Mouse (Mus musculus): ENCODE data around the gene Mcu.
A peak's percentile ranks its signal among the peaks of the same experiment; 100 is the strongest.

The Mcu gene

GRCm38 (mm10) chr10:59487351-59487750, 129.1 kb downstream of the Mcu start:
- DNase-seq = no peak

DNA sequence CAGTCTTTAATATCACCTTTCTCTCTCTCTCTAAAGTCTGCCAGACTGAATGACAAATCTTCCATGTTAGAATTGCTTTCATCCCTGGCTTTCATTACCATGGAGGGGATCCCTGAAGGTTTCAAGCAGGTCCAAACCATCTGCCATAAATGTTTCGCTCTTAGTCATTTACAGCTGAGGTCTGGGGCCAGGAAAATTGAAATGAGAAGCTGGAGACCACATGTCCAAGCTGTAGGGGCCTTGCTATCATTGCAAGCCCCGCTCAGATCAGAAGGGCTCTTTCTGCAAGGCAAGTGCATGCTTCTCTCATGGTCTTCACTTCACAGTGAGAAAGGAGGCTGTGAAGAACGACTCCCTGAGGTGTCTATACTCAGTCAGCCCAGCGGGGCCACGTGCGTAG, 132.2 kb downstream of the Mcu start:
- DNase-seq = no peak

DNA sequence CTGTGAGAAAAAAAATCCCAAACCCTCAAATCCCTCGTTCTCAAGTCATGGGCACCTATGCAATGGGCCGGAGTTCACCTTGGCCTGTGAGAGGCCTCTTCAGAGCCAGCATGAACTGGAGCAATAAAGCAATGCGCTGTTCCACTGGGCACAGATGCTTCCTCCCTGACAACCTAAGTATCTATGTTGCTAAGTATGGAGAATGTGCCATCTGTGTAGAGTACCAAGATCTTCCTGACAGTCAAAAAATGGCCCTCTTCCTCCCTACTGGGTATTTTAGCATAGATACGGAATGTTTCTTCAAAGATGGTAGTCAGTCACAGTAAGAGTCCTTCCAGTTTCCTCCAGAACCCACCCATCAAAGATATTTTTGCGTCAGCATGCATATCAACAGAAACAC, 135.1 kb downstream of the Mcu start:
- DNase-seq = no peak

DNA sequence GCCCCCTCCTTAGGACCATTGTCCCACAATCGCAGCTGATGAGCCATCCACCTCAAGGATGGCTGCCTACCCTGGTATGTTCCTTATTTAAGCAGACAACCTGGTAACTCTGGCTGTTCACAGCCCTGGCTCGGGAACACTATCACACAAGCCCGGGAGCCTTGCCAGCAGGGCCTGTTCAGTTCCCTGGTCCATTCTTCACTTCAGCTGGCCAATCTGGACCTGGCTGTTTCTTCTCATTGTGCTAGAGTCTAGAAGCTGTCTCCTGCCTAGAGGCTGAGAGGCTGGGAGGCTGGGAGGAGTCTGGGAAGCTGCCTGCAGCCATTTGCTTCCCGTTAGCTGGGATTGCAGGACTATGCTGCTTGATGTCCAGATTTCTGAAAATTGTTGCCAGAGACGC, 146.0 kb downstream of the Mcu start:
- no peak for DNase-seq

GRCm38 (mm10) chr10:59467297-59467696, 149.2 kb downstream of the Mcu start:
- no peak for DNase-seq

DNA sequence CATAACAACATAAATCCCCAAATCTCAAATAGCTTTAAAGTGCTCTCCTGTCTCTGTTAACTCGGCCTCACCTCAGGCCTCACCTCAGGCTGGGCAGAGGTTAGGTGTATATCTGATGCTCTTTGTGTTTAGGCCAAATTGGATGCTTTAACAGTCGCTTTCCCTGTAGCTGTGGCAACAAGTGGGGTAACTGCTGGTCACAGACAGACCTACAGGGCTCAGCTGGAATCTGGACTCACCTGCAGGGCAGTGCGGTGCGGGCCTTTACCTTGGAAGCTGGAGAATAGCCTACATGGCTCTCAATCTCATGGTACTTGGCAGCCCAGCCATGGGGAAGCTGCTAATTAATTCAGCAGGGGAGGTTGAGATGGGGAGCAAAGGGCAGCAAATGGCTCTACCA, 149.9 kb downstream of the Mcu start:
- no peak for DNase-seq

DNA sequence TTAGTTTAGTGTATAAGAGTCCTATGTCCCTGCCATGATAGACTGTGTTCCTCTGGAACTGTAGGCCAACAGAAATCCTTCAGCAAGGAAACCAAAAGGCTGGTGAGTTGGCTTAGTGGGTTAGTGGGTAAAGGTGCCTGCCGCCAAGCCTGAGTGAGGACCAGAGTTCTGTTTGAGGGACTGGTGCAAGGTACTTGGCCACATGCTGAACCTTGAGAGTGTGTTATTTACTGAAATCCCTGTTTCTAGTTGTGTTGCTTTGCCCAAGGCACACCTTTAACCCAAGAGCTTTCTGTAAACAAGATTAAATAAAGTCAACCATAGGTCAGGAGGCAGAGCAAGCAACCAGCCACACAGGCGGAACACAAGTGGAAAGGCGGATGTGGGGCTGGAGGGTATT, 150.9 kb downstream of the Mcu start:
- no peak for DNase-seq

DNA sequence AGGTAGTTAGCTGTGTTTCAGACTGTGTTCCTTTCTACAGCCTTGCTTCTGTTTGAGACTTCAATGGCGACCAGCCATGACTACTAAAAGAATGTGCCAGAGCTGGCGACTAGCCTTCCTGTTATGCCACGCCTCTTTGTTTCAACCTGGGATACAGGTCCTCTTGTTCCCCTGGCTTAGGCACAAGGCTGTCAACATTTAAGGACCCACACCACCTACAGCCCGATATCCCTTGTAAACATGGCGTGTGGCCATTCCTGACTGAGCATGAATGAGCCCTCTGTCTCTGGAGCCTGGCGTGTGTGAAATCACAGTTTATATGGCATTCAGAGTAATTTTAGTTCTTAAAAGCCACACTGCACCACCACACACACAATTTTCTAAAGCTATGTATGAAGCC, 154.2 kb downstream of the Mcu start:
- no peak for DNase-seq

DNA sequence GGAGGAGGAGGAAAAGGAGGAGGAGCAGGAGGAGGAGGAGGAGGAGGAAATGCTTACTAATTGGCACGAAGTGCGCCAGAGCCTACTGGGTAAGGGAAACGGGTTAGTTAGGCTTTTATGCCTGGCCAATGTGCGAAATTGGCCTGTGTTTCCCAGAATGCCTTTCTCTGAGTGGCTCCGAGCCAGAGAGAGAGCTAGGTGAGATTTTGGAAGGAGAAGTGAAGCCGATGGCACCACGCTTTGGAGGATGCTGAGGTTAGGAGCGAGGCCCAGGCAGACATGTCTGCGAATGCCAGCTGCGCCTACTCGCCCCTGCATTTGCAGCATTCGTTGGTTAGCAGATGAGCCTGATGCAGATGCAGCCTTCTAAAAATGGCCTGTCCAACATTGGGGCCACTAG, 156.7 kb downstream of the Mcu start:
- no peak for DNase-seq

GRCm38 (mm10) chr10:59454631-59455030, 161.9 kb downstream of the Mcu start:
- no peak for DNase-seq

- DNase-seq = peak; percentile 46
Observed at GRCm38 (mm10) chr10:59451839-59452238, 164.7 kb downstream of the Mcu start.

GRCm38 (mm10) chr10:59447546-59447945, 168.9 kb downstream of the Mcu start:
- no peak for DNase-seq

- DNase-seq = no peak
Observed at GRCm38 (mm10) chr10:59446911-59447437, 169.5 kb downstream of the Mcu start.

- no peak for DNase-seq
Observed at GRCm38 (mm10) chr10:59444635-59445034, 171.9 kb downstream of the Mcu start.

DNA sequence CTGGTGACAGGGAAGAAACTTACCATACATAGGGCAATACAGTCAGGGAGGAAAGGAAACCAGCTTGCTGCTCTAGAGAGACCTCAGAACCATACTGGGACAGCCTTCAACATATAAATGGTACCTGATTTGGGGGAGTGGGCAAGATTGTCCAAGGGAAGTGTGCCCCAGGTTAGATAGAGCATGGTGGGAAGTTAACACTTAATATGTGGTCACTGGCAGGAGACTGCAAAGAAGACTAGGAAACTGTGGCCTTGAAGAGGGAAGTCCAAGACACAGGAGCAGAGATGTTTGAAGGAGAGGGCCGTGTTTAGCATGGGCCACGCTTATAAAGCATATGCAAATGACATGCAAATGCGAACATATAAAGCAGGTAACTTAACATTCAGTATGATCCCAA, 172.4 kb downstream of the Mcu start:
- DNase-seq = no peak

GRCm38 (mm10) chr10:59443212-59443611, 173.3 kb downstream of the Mcu start:
- peak; percentile 56 for DNase-seq

DNA sequence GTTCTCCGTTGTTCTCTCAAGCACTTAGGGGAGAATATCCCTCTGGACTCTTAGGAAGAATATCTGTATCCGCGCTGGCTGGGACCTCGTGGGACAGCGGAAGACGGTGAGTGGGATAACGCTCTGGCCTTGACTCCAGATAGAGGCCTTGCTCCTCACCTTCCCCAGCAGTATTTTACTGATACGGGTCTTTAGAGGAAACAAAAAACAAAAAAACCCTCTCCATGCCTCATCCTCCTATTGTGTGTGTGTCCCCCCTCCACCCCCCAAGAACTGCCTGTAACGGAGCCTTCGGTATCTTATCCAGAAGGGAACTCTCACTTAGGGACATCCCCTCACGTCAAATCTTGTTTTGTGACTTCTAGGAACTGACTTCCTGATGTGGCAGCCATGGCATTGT, 174.8 kb downstream of the Mcu start, which contains the start of gene Oit3:
Oit3 (minus strand) TSS at position 44 of the 400 bp plus-strand sequence.
- no peak for DNase-seq

GRCm38 (mm10) chr10:59440177-59440576, 176.3 kb downstream of the Mcu start:
- no peak for DNase-seq

GRCm38 (mm10) chr10:59439508-59439931, 177.0 kb downstream of the Mcu start:
- peak; percentile 74 for DNase-seq

- DNase-seq = no peak
Observed at GRCm38 (mm10) chr10:59438651-59439050, 177.8 kb downstream of the Mcu start.

GRCm38 (mm10) chr10:59435746-59436145, 180.7 kb downstream of the Mcu start:
- DNase-seq = no peak

GRCm38 (mm10) chr10:59430701-59431218, 185.7 kb downstream of the Mcu start:
- no peak for DNase-seq

DNA sequence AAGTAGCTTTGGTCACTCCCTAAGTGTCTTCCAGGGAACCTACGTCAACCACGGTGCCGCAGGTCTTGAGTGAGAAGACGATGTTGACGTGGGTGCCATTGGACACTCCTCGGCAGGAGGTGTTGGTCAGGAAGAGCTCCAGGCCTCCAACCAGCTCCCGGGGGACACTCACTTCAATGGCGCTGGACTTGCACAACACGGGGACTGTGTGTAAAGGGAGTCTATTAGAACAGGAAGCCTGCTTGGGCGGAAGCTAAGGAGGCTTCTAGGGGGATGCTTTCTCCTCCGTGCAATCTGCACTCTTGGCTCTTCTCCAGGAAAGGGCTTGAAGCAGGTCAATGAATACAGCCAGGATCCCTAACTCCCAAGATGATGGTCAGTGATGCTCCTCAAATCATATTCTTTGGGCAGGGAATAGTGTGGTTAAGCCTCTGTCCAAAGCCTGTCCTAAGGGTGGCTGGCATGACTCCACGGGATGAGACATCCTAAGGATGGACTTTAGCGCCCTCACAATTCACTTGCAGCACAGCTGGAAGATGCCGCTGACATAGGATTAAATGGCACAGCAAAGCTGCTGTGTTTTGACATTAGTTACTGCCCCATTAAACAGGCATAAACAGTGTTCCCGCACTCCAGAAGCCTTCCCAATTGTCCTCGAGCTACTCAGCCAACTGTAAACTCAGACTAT, 186.9 kb downstream of the Mcu start:
- DNase-seq = no peak

DNA sequence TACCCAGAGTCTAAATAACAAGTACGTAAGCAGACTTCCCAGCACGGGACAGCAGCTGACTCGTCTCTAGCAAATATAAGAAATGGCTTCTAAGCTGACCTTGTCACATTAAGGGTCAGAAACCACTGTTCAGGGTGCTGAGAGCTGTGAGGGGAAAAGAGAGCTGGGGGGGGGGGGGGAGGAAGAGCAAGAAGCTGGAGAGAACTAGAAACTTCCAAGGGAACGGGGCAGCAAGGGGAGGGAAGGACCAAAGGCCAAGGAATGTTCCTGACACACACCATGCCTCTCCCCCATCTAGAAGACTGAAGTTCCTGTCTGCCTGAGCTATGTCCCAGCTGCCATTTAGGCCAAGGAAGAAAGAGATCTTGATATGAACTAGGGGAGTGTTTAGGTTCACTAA, 190.1 kb downstream of the Mcu start:
- DNase-seq = no peak

DNA sequence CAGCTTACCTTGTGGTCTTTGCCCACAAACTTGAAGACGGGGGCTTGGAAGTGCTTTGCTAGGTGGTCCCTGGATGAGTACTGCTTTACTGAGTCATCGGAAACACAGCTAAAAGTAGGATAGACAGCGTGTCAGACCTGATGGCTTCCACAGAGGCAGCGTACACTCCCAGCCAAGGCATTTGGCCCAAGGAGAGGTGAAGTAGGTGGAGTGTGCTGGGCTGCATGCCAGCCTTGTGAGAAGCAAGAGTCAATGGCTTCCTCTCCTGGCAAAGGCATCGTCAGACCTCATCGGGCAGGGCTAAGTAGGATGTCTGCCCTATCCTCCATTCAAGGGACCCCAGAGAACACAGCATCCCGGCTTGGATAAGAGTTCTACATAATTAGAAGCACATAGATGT, 191.1 kb downstream of the Mcu start:
- DNase-seq = peak; percentile 83
